Mouse (Mus musculus) heart, embryonic 11.5 days (tissue): ENCODE data around the gene 1810009A15Rik. TPM values are rescaled to one million over a fixed set of nuclear protein-coding genes. Genes with fewer than 3 reads are reported as not detected.

Experiments used
- ATAC-seq: fragments of 200-750 bp; cut with Nextera tagmentation; replicated peaks from 2 replicates; pipeline ENCODE4 v1.8.0; 2017; ENCODE audit warnings: moderate library complexity; ENCODE audit not compliant: insufficient number of reproducible peaks, low FRiP score, low TSS enrichment
- H3K27ac ChIP-seq: fragments of 300-500 bp; sonication (generic); 2 replicates; pipeline ENCODE4 v1.5.1; 2014; ENCODE audit warnings: mild to moderate bottlenecking, low read depth, low read length
- H3K27me3 ChIP-seq: fragments of 300-500 bp; sonication (generic); 2 replicates; pipeline ENCODE4 v1.6.1; 2014; ENCODE audit warnings: mild to moderate bottlenecking, low read length, mixed read lengths; ENCODE audit not compliant: control insufficient read depth, insufficient read depth
- H3K36me3 ChIP-seq: fragments of 300-500 bp; sonication (generic); 2 replicates; pipeline ENCODE4 v1.6.1; 2014; ENCODE audit warnings: mild to moderate bottlenecking, low read length, moderate library complexity, mixed read lengths; ENCODE audit not compliant: control insufficient read depth, insufficient read depth
- H3K4me1 ChIP-seq: fragments of 300-500 bp; sonication (generic); 2 replicates; pipeline ENCODE4 v1.6.1; 2014; ENCODE audit warnings: low read length; ENCODE audit not compliant: control insufficient read depth, insufficient read depth
- H3K4me2 ChIP-seq: fragments of 300-500 bp; sonication (generic); 2 replicates; pipeline ENCODE4 v1.6.1; 2014; ENCODE audit warnings: mild to moderate bottlenecking, moderate library complexity
- H3K4me3 ChIP-seq: fragments of 300-500 bp; sonication (generic); 2 replicates; pipeline ENCODE4 v1.5.1; 2014; ENCODE audit warnings: low read depth, low read length
- H3K9ac ChIP-seq: fragments of 300-500 bp; sonication (generic); 2 replicates; pipeline ENCODE4 v1.6.1; 2014; ENCODE audit warnings: mild to moderate bottlenecking, low read depth, low read length, moderate library complexity
- H3K9me3 ChIP-seq: fragments of 300-500 bp; sonication (generic); replicated peaks from 2 replicates; pipeline ENCODE4 v1.6.1; 2016; ENCODE audit warnings: low read length; ENCODE audit not compliant: control insufficient read depth
- WGBS: fragments of 180-500 bp; shearing (Covaris S2); extraction: QIAGEN DNeasy Blood & Tissue Kit; methylation state at CpG from one replicate; pipeline ENCODE4 v1.1.7; 2014; ENCODE audit not compliant: insufficient replicate concordance; 5-methylcytosine and 5-hydroxymethylcytosine counted together
- polyA plus RNA-seq: library from polyadenylated mRNA; unstranded; fragments of >200 nt; fragmentation: Nextera tagmentation; extraction: Ambion mirVana; gene quantifications from 2 replicates; pipeline ENCODE4 v1.2.1, GENCODE M21; 2014

Gene 1810009A15Rik
- polyA plus RNA-seq, 1 experiment from 2014 or later: 77.5 TPM

DNA sequence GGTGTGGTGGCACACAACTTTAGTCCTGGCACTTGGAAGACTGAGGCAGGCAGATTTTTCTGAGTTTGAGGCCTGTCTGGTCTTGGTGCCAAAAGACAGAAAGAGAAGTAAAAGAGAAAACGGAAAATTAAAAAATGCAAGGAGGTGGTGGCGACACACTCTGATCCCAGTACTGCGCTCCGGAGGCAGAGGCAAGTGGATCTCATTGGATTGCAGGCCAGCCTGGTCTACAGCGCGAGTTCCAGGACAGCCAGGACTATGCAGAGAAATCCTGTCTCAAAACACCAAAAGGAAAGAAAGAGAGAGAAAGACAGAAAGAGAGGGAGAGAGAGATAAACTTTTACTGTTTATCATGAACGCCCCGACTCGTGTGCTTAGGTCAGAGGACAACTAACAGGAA is 17.8 kb upstream of the 1810009A15Rik start:
- Histone ChIP-seq H3K27ac (peak overlapping the region; percentile 76), H3K36me3 (peaks cover 5% of the 10 kb centered on the region; the same call in 1 of the 2 replicates), H3K4me3 (peak overlapping the region; percentile 80), H3K4me1 (peaks cover 6% of the 10 kb centered on the region), H3K4me2 (peak overlapping the region; percentile 91), H3K27me3 (no peaks in the 10 kb centered on the region), H3K9me3 (no peaks in the 10 kb centered on the region), H3K9ac (peak overlapping the region; percentile 80)
- 47% methylated on average over 9 of the region's 9 CpGs for WGBS
- ATAC-seq: no peak; the same call in 1 of the 2 replicates

DNA sequence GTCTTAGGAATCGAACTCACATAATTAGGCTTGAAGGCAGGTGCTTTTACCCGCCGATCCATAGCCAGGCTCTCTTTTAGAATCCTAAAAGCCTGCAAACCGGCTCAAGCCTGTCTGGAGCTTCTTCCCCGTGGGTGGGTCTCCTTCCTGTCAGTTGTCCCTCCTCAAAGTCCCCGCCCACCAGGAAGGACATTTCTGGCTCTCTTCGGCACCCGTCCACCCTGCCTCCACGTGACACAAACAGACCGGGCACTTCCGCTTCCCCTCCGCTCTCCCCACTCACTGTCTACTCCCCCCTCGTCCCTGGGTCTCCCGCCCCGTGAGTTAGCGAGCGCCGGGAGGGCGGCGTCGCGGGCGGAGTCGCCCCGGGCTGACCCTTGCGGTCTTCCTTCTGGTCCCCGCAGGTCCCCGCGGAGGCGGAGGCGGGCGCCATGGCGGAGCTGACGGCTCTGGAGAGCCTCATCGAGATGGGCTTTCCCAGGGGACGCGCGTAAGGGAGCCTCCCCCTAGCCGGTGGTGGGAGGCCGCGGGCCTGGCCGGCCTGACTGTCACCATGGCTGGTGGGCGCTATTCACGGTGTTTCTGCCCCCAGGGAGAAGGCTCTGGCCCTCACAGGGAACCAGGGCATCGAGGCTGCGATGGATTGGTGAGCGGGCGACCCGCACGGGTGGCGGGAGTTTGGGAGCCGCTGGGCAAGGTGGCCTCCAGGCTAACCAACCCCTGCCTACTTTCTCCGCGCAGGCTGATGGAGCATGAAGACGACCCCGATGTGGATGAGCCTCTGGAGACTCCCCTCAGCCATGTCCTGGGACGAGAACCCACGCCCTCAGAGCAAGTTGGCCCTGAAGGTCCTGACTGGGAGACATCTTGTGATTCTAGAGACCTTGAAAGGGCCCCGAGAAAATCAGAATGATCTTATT is 17.1 kb upstream of the 1810009A15Rik start, which contains the start of gene Ubxn1:
Gene Ubxn1 (plus strand): TSS at position 230 of the 920 bp plus-strand sequence.
- H3K9ac ChIP-seq: peak within 1 kb of the TSS; percentile 80
- no peaks in the 10 kb centered on the region for H3K27me3 ChIP-seq
- ATAC-seq: peak; percentile 97
- peak within 1 kb of the TSS; percentile 82 for H3K27ac ChIP-seq
- peak within 1 kb of the TSS; percentile 91 for H3K4me2 ChIP-seq
- peak within 1 kb of the TSS; percentile 80 for H3K4me3 ChIP-seq
- H3K36me3 ChIP-seq: peaks cover 7% of the 10 kb centered on the region; the same call in 1 of the 2 replicates
- peaks cover 6% of the 10 kb centered on the region for H3K4me1 ChIP-seq
- WGBS: under 1% methylated on average over 59 of the region's 59 CpGs
- H3K9me3 ChIP-seq: no peaks in the 10 kb centered on the region

DNA sequence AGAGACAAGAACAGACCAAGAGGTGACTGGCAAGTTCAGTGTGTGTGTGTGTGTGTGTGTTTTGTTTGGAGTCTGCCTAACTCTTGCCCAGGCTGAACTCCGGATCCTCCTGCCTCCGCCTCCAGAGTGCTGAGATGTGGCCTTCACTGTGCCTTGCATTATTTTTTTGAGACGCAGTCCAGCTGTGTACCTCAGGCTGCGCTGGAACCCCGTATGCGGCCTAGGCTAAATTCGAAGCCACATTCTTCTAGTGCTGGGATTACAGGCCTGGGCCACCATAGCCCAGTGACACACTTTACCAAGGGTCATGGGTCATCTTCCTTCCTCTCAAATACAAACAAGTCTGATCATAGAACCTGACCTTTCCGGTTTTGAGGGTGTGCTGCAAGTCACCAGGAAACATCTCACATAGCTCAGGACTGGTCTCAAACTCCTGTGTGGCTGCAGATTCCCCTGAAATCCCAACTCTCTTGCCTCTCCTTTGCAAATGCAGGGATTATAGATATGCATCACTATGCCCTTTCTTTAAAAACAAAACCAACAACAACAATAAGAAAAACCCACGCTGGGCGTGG is 16.3 kb upstream of the 1810009A15Rik start:
- no peak for ATAC-seq
- Histone ChIP-seq H3K9ac (peak overlapping the region; percentile 80), H3K27me3 (no peaks in the 10 kb centered on the region), H3K36me3 (peaks cover 7% of the 10 kb centered on the region; the same call in 1 of the 2 replicates), H3K27ac (peak overlapping the region; percentile 82; the same call in 1 of the 2 replicates), H3K4me1 (peaks cover 6% of the 10 kb centered on the region), H3K4me2 (peak overlapping the region; percentile 91), H3K9me3 (no peaks in the 10 kb centered on the region), H3K4me3 (peak overlapping the region; percentile 80)
- WGBS: 73% methylated on average over 10 of the region's 10 CpGs

GRCm38 (mm10) chr19:8875031-8875430 is 13.6 kb upstream of the 1810009A15Rik start:
- ATAC-seq: no peak
- H3K9ac ChIP-seq: no peak overlapping the region
- H3K4me1 ChIP-seq: peaks cover 14% of the 10 kb centered on the region
- H3K4me3 ChIP-seq: no peak overlapping the region
- no peaks in the 10 kb centered on the region for H3K9me3 ChIP-seq
- H3K27me3 ChIP-seq: no peaks in the 10 kb centered on the region
- whole genome bisulfite sequencing: 89% methylated on average over 7 of the region's 7 CpGs
- H3K4me2 ChIP-seq: no peak overlapping the region
- peaks cover 9% of the 10 kb centered on the region; the same call in 1 of the 2 replicates for H3K36me3 ChIP-seq
- no peak overlapping the region for H3K27ac ChIP-seq

- peak within 1 kb of the TSS; percentile 73 for H3K4me2 ChIP-seq
- H3K36me3 ChIP-seq: peaks cover 5% of the 10 kb centered on the region; the same call in 1 of the 2 replicates
- WGBS: under 1% methylated on average over 42 of the region's 42 CpGs
- no peaks in the 10 kb centered on the region for H3K9me3 ChIP-seq
- peaks cover 7% of the 10 kb centered on the region; the same call in 1 of the 2 replicates for H3K4me1 ChIP-seq
- peak within 1 kb of the TSS; percentile 70 for H3K4me3 ChIP-seq
- peak; percentile 91 for ATAC-seq
- no peaks in the 10 kb centered on the region for H3K27me3 ChIP-seq
- H3K9ac ChIP-seq: peak within 1 kb of the TSS; percentile 82
- peak within 1 kb of the TSS; percentile 63 for H3K27ac ChIP-seq
Measured at GRCm38 (mm10) chr19:8880311-8881033, 8.2 kb upstream of the 1810009A15Rik start, which contains the start of gene Uqcc3. Gene Uqcc3 (minus strand): TSS chr19:8880923.

GRCm38 (mm10) chr19:8881034-8881392 is 7.6 kb upstream of the 1810009A15Rik start:
- ATAC-seq: no peak
- Histone ChIP-seq H3K9ac (peak overlapping the region; percentile 82; the same call in 1 of the 2 replicates), H3K4me2 (peak overlapping the region; percentile 73), H3K4me1 (peaks cover 7% of the 10 kb centered on the region; the same call in 1 of the 2 replicates), H3K27ac (no peak overlapping the region), H3K4me3 (peak overlapping the region; percentile 70), H3K36me3 (0 out of 2 replicates have a peak, but pooled peaks cover 2% of the 10 kb centered on the region), H3K27me3 (no peaks in the 10 kb centered on the region), H3K9me3 (no peaks in the 10 kb centered on the region)
- 24% methylated on average over 3 of the region's 3 CpGs for WGBS

GRCm38 (mm10) chr19:8883616-8884015 is 5.0 kb upstream of the 1810009A15Rik start, which contains the start of the genes Lbhd1 and Gm49403:
Gene Lbhd1 (plus strand): TSS chr19:8883732.
Gene Gm49403 (plus strand): TSS chr19:8883930.
- ATAC-seq: no peak
- no peak within 1 kb of the TSS for H3K9ac ChIP-seq
- H3K27ac ChIP-seq: no peak within 1 kb of the TSS
- H3K9me3 ChIP-seq: no peaks in the 10 kb centered on the region
- no peaks in the 10 kb centered on the region for H3K27me3 ChIP-seq
- H3K4me2 ChIP-seq: no peak within 1 kb of the TSS
- H3K36me3 ChIP-seq: 0 out of 2 replicates have a peak, but pooled peaks cover under 1% of the 10 kb centered on the region
- WGBS: 70% methylated on average over 3 of the region's 3 CpGs
- peaks cover 11% of the 10 kb centered on the region; the same call in 1 of the 2 replicates for H3K4me1 ChIP-seq
- no peak within 1 kb of the TSS for H3K4me3 ChIP-seq
